Mouse (Mus musculus) lung, adult 2 months (tissue): ENCODE data around the gene Nfat5. TPM values are rescaled to one million over a fixed set of nuclear protein-coding genes. Genes with fewer than 3 reads are reported as not detected.

Source experiments
- DNase-seq: peaks from one replicate; pipeline ENCODE4 v3.0.0; 2022
- H3K4me1 ChIP-seq: fragments of 200-500 bp; 2 replicates; pipeline ENCODE4 v1.6.1; 2011; ENCODE audit warnings: low read length; ENCODE audit not compliant: control insufficient read depth, insufficient read depth
- H3K4me3 ChIP-seq: fragments of 200-500 bp; replicated peaks from 2 replicates; pipeline ENCODE3; 2011; ENCODE audit warnings: low read depth, mild to moderate bottlenecking, control low read depth, low read length; ENCODE audit errors: extremely low read depth
- CTCF ChIP-seq: fragments of 200-500 bp; IDR thresholded peaks from 2 replicates; pipeline ENCODE4 v1.5.1; 2011; ENCODE audit warnings: mild to moderate bottlenecking, low read length, control low read depth; ENCODE audit not compliant: insufficient read depth
- POLR2A ChIP-seq: fragments of 200-500 bp; IDR thresholded peaks from 2 replicates; pipeline ENCODE4 v1.6.1; 2011; ENCODE audit warnings: low read depth, mild to moderate bottlenecking, control low read depth, low read length, borderline replicate concordance; ENCODE audit errors: extremely low read depth
- WGBS: fragments of 180-500 bp; shearing (Covaris S2); methylation state at CpG from one replicate; pipeline ENCODE4 v1.1.7; 2018; 5-methylcytosine and 5-hydroxymethylcytosine counted together
- polyA plus RNA-seq: library from polyadenylated mRNA; depleted of rRNA; stranded (reverse); fragments of >200 nt; gene quantifications from 2 replicates; pipeline ENCODE4 v1.2.3, GENCODE M21; 2012; rRNA removed

Nfat5 gene
- polyA plus RNA-seq, 1 experiment = 31.2 TPM

DNA sequence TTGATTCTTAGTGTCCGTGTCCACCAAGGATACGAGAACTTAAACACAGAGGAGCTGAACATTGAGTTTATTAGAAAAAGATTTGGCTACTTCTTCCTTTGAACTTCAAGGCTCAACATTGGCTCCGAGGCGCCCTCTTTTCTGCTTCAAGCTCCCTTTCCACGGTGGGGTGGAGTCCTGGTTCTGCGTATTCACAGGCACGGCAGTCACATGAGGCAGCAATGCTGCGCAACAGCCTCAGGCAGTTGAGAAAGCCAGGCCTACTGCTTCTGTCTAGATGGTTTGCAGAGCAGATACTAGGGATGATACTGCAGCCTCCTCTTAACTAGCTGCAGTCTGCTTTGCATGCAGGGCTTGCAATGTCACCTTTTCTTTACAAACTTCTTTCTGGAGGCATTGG, 119.3 kb downstream of the Nfat5 start:
- H3K4me3 ChIP-seq = no peak overlapping the region
- 85% methylated on average over 8 of the region's 8 CpGs for WGBS
- no peaks in the 10 kb centered on the region for H3K4me1 ChIP-seq
- no peak for TF ChIP-seq POLR2A
- no peak for DNase-seq

DNA sequence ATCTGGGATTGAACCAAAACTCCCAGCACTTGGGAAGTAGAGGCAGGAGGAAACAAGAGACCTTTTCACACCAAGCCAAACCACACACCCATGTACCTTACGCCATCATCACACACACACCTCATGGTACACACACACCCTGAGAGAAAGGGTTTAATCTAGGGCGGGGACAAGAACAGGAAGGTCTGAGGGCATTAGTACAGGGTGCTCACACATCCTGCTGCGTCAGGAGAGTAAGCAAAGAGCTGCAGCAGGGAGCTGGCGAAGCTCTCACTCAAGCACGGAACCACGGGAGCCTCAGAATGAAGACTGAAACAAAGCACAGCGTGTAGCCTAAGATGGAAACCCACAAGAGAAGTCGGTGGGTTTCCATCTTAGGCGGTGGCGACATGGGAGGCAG, 120.6 kb downstream of the Nfat5 start:
- TF ChIP-seq POLR2A (no peak), CTCF (no peak)
- 87% methylated on average over 10 of the region's 10 CpGs for WGBS
- DNase-seq = no peak
- Histone ChIP-seq H3K4me1 (no peaks in the 10 kb centered on the region), H3K4me3 (no peak overlapping the region)

DNA sequence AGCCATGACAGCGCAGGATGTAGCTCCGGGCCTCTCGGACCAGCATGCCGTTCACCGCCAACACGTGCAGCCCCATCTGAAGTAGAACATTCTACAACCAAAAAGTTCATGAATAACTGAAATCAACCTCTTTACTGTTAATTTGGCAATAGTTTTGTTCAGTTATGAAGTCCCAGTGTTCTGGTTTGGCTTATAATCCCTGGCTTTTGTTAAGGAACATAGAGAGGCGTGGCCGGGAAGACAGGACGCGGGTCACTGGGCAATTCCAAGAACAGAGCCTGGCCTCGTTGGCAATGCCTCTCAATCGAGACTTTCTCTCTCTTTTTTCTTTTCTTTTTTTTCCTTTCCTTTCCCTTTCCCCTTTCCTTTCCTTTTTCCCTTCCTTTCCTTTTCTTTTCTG, 123.7 kb downstream of the Nfat5 start:
- WGBS = 89% methylated on average over 12 of the region's 12 CpGs
- no peak for DNase-seq
- TF ChIP-seq POLR2A = no peak
- TF ChIP-seq CTCF = no peak
- Histone ChIP-seq H3K4me3 (no peak overlapping the region), H3K4me1 (no peaks in the 10 kb centered on the region)

DNA sequence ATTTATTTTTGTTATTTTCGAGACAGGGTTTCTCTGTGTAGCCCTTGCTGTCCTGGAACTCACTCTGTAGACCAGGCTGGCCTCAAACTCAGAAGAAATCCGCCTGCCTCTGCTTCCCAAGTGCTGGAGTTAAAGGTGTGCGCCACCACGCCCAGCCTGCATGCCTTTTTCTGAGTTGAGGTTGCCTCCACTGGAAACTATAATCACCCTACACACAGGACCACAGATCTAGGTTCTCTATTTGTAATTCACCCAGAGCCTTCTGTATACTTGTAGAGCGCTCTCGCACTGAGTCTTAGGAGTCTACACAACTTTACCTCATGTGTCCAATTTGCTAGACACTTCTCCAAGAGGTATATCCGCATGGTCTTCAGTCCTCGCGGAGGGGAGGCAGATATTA, 130.9 kb downstream of the Nfat5 start:
- no peak for DNase-seq
- WGBS = 24% methylated on average over 9 of the region's 9 CpGs
- Histone ChIP-seq H3K4me3 (peak overlapping the region; percentile 81), H3K4me1 (0 out of 2 replicates have a peak, but pooled peaks cover 4% of the 10 kb centered on the region)
- TF ChIP-seq POLR2A = no peak
- TF ChIP-seq CTCF = no peak

DNA sequence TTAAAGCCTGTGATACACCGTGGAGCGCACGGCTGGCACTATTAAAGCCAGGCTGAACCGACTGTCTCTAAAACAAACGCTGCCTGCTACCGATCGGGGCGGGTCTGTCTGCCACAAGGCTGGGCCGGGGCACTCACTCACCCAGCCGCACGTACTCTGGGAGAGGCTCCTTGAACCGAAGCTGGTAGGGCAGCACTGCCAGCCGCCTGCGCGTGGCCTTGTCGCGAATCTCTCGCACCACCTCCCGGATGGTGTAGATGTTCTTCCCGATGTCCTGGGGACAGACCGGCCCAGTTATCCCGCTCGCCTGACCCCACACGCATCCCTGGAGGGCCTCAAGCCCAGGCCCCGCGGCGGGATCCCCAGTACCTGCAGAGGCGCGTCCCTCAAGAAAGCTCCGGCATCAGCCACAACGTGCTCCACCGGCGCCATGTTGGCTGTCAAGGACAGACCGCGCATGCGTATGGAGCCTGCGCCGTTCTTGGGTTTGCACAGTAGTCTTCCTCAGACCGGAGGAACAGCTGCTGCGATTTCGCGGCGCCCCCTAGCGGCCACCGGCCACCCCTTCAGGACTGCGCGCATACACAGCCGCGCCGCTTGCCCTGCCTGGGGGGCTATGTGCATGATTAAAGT, 131.4 kb downstream of the Nfat5 start, which contains the start of gene Nob1:
TSS of gene Nob1 (minus strand) at position 455 of the 633 bp plus-strand sequence.
- TF ChIP-seq CTCF (peak; percentile 61), POLR2A (peak; percentile 90; the same call in 1 of the 2 replicates)
- H3K4me3 ChIP-seq = peak within 1 kb of the TSS; percentile 81
- peak; percentile 95 for DNase-seq
- under 1% methylated on average over 50 of the region's 50 CpGs for WGBS
- H3K4me1 ChIP-seq = 0 out of 2 replicates have a peak, but pooled peaks cover 4% of the 10 kb centered on the region

DNA sequence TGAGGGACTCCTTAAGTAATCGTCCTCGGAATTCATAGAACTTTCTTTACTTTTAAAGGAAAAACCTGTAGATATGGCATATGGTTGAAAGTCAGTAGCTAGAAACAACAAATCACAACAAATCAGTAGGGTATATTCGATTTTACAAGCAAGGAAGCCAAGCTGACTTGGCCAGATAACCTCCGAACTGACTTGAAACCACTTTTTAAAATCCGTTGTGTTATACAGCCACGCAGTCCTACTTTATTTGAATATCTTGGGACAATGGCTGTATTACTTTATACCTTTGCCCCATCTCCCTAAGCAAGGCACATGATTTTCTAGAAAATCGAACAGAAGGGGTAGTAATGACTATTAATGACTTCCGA, 131.9 kb downstream of the Nfat5 start:
- 0 out of 2 replicates have a peak, but pooled peaks cover 4% of the 10 kb centered on the region for H3K4me1 ChIP-seq
- WGBS = 39% methylated on average over 8 of the region's 8 CpGs
- DNase-seq = no peak
- TF ChIP-seq POLR2A = no peak
- TF ChIP-seq CTCF = no peak
- H3K4me3 ChIP-seq = no peak overlapping the region

Other genes starting within 250 kb of the Nfat5 start
- gene Pdf, start 244.9 kb upstream of the Nfat5 start, polyA plus RNA-seq = 30.2 and 54.6 TPM in 2 replicates
- 24.7 and 31.6 TPM in 2 replicates for gene Cog8, start 236.8 kb upstream of the Nfat5 start, polyA plus RNA-seq
- gene Nip7, start 236.6 kb upstream of the Nfat5 start, polyA plus RNA-seq = 20.3 and 26.0 TPM in 2 replicates
- gene Tmed6, start 227.8 kb upstream of the Nfat5 start, polyA plus RNA-seq = 0.65 and 0.99 TPM in 2 replicates
- 9.5 and 13.5 TPM in 2 replicates for gene Terf2, start 196.9 kb upstream of the Nfat5 start, polyA plus RNA-seq
- 68.7 and 97.9 TPM in 2 replicates for gene Cyb5b, start 142.8 kb upstream of the Nfat5 start, polyA plus RNA-seq
- 4.0 and 12.8 TPM in 2 replicates for gene Nqo1, start 109.7 kb downstream of the Nfat5 start, polyA plus RNA-seq
- 18.5 and 21.3 TPM in 2 replicates for gene Nob1, start 131.6 kb downstream of the Nfat5 start, polyA plus RNA-seq
- 41.0 and 62.7 TPM in 2 replicates for gene Wwp2, start 142.9 kb downstream of the Nfat5 start, polyA plus RNA-seq